Mouse (Mus musculus) cerebellum, adult 8-10 months (tissue): ENCODE measurements around the gene Spry1.

Experiments
- DNase-seq: peaks from one replicate; pipeline ENCODE4 v3.0.0; 2022

Spry1 gene

DNA sequence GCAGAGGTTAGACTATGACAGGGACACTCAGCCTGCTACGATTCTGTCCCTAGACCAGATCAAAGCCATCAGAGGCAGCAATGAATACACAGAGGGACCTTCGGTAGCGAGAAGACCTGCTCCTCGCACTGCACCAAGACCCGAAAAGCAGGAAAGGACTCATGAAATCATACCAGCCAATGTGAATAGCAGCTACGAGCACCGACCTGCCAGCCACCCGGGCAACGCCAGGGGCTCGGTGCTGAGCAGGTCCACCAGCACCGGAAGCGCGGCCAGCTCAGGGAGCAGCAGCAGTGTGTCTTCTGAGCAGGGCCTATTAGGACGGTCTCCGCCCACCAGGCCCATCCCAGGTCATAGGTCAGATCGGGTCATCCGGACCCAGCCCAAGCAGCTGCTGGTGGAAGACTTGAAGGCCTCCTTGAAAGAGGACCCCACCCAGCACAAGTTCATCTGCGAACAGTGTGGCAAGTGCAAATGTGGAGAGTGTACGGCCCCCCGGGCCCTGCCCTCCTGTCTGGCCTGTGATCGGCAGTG lies 3.0 kb downstream of the Spry1 start:
- no peak for DNase-seq

DNA sequence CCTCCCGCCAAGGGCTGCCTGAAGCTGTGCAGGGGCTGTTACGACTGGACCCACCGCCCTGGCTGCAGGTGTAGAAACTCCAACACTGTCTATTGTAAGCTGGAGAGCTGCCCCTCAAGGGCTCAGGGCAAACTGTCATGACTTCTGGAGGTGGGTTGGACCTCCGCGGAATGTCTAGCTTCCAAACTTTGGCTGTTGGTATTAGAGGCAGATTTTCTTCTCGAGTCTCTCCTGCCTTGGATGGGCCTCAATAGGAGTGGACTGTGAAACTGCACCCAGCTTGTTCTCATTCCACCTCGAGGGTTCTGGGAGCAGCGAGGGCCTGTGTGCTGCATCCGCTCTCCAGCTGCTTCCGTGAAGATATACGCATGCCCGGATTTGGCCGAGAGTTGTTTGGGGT lies 3.7 kb downstream of the Spry1 start:
- no peak for DNase-seq

GRCm38 (mm10) chr3:37643903-37644302 lies 4.2 kb downstream of the Spry1 start:
- DNase-seq = no peak

GRCm38 (mm10) chr3:37645061-37645460 lies 5.3 kb downstream of the Spry1 start:
- DNase-seq = no peak

- DNase-seq = no peak
Observed at GRCm38 (mm10) chr3:37646221-37646620, 6.5 kb downstream of the Spry1 start.

DNA sequence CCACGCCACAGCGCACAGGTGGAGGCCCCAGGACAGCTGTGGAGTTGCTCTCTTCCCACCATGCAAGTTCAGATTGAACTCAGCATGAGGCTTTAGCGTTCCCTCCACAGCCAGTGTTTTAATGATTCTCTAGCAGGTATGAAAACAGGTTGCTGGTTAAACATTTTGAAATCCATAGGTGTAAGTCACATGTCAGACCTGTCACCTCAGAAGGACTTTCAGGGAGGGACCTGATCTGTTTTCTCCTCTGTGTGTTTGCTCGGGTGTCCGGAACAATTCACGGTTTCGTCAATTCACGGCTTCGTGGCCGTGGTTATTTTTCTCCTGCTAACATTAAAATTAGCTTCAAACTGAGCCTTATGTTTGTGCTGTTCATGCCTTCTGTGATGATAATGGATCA lies 7.5 kb downstream of the Spry1 start:
- no peak for DNase-seq

GRCm38 (mm10) chr3:37648244-37648643 lies 8.5 kb downstream of the Spry1 start:
- DNase-seq = no peak

DNA sequence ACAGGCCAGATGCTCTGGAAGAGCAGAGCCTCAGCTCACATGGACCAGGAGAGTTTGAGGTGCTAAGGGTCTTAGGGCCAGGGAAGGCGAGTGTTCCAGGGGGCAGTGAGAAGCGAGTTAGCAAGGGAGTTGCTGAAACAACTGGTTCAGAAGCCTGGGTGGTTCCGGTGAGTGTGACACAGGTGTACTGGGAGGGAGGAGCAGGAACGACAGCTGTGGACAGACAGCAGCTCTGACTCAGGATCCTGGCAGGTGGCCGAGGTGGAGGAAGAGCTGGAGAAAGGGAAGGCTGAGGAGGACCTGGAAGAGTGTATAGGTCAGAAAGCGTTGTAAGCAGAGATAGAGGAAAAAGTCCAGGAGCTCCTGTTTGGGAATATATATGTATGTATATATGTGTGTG lies 9.5 kb downstream of the Spry1 start:
- no peak for DNase-seq

DNA sequence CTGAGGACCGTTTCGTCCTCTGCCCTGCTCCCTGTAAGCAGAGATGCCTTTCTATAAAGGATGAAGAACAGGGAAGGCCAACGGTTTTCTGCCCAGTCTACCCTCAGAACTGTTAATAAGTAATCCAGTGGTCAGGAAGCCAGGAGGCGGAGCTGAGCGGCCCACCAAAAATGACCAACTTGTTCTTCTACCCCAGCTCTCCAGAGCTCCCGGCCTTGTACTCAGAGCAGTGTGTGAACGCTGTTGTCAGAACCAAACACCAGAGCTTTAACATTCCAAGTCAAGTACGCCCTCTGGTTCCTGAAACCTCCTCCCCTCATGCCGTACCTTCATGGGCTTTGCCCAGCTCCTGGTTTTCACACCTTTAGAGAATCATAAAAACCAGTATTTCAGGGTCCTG lies 12.8 kb downstream of the Spry1 start:
- DNase-seq = no peak

- DNase-seq = no peak
Observed at GRCm38 (mm10) chr3:37653935-37654729, 14.4 kb downstream of the Spry1 start.

DNA sequence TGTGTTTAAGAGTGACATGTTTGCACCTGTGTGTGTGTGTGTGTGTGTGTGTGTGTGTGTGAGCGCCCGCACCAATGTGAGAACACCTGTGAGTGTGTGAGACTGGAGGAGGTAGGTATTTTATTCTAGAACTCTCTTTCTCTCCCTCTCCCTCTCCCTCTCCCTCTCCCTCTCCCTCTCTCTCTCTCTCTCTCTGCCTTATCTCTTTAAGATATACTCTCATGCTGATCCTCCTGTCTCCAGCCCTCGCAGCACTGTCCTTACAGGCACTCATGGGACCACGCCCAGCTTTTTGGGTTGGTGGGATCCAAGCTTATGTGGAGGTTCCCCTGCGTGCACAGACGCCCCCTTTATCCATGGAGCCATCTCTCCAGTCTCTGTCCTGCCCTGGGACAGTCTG lies 15.0 kb downstream of the Spry1 start:
- no peak for DNase-seq

DNA sequence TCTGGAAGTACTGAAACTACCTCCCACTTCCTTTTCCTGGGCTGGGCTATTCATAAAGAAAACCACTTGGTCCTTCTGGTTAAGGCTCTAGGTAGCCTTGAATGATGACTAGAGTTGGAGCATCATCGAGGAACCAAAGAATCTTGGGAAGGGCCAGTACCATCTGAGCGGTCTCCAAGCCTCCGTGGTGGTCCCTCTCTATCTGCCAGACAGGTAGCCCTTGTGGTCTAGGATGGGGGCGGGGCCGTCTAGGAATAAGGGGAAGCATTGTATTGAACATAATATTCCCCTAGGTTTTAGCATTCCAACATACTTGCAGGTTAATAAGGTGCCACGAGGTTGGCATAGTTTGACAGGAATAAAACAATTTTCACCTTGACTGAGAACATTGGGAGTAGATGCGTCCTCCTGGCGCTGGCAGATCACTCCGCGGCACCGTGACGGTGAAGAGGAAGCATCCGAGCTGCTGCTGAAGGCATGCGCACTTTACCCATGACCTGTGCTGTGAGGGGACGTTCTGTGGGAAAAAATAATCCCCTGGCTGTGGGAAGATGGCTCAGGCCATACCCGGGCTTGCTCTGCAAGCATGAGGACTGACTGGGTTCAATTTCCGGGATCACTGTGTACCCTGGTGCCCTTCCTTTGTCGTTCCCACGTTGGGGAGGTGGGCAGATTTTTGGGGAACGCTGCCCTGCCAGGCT lies 16.3 kb downstream of the Spry1 start:
- no peak for DNase-seq

GRCm38 (mm10) chr3:37657009-37657408 lies 17.3 kb downstream of the Spry1 start:
- DNase-seq = no peak

DNA sequence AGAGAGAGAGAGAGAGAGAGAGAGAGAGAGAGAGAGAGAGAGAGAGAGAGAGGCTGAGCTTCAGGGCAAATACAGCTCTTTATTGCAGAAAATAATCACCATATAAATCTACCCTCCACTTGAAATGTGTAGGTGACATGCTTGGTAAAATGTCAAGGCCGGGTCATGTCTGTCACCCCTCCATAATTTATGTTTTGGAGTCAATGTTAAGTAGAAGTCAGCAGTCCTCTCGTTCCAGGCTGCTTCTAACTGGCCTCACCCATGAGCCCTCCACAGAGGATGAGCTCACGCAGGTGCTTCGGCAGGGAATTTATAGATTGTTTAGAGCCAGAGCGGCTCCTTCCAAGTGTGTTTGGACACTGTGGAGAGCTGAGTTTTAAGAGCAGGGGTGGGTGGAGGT lies 18.4 kb downstream of the Spry1 start:
- DNase-seq = no peak

DNA sequence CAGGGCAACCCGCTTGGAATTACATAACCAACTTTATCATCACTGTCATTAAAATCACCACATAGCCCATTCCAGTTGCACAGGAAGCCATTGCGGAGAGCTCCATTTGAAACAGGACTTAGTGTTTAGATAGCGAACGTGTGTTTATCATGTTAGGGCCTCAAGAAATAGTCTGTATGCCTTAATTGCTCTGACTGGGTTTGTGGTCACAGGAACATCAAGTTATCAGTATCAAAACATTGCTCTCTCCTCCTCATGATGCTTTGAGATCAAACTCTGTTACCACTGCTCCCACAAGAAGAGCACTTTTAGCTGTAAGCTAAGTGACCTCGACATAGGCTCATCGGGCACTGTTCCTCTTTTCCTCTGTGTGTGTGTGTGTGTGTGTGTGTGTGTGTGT lies 19.9 kb downstream of the Spry1 start:
- DNase-seq = no peak

GRCm38 (mm10) chr3:37666291-37667118 lies 26.8 kb downstream of the Spry1 start:
- DNase-seq = no peak

GRCm38 (mm10) chr3:37667119-37667467 lies 27.3 kb downstream of the Spry1 start:
- DNase-seq = no peak

DNA sequence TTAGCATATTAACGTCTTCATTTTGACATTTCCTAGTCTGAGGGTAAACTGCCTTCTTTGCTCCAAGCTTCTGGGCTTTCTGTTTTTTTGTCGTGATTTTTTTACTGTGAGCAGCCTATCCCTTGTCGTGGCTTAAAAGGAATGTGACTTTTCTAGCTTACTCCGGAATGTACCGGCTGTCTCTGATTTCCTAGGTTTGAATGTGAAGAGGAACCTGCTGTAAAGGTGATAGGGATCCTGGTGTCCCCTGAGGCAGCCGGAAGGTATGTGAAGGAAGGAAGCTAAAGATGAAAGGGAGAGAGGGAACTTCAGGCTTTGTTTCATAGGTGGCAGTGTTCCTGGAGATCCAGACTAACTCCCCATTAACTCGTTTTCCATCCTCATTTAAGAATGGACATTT lies 28.0 kb downstream of the Spry1 start:
- DNase-seq = no peak

DNA sequence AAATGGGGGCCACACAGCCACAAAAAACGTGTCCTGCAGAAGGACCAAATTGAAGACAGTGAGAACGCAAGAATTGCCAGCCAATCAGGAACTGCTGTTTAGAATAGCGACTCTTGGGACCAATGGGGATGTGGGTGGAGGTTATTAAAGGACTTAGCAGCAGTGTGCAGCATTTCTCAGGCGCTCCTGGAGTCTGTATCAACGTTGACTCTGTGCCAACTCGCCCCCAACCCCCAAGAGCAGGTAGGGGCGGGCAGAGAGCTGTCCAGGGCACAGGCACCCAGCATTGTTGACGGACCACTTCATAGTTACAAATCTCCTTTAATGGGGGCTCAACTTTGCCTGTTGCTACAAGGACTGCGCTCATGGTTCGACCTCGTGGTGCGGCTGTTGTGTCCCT lies 28.9 kb downstream of the Spry1 start:
- no peak for DNase-seq

GRCm38 (mm10) chr3:37669100-37669499 lies 29.4 kb downstream of the Spry1 start:
- DNase-seq = no peak

DNA sequence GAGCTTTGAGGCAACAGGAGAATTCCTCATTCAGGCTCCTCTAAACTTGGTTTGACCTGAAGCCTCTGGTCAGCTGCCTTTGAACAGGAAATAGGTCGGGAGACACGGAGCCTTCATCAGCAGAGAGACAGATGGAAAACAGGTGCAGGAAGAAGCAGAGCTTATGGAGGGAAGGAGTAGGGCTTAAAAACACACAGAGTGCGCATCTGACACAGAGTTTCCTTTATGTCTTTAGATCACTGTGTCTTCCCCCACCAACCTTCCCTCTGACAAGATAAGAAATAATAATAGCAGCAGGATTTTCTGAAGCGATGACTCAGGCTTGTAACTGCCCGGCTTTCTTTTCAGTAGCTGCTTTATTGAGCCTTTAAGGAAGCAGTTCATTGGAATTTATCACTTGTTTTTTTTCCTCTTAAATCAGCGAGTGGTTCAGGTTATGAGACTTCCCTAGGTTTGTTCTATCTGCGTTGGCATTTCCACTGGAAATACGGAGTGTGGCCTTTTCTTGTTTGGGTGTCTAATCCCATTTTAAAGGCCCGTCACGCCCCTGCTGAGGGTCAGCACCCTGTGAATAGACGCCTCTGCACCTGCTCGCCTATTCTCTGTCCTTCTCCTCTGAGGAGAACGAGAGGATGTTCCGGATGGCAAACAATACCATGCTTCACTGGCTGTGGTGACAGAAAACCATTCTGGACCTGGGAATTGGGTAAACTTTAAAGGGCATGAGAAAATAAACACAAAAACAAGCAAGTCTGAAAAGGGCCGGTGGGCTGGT lies 32.7 kb downstream of the Spry1 start:
- DNase-seq = no peak

GRCm38 (mm10) chr3:37673513-37674261 lies 33.9 kb downstream of the Spry1 start:
- DNase-seq = no peak
